Mouse (Mus musculus): ENCODE data around the gene Akr1c19. TPM values are rescaled to one million over a fixed set of nuclear protein-coding genes. Genes with fewer than 3 reads are reported as not detected.
"Not testable (repeated sequence)": the region's sequence is repeated elsewhere in the genome, so short reads cannot be mapped to it uniquely, and the experiment has no call there.

The Akr1c19 gene
- polyA plus RNA-seq, 1 experiment from 2014 or later = 0.93 TPM

DNA sequence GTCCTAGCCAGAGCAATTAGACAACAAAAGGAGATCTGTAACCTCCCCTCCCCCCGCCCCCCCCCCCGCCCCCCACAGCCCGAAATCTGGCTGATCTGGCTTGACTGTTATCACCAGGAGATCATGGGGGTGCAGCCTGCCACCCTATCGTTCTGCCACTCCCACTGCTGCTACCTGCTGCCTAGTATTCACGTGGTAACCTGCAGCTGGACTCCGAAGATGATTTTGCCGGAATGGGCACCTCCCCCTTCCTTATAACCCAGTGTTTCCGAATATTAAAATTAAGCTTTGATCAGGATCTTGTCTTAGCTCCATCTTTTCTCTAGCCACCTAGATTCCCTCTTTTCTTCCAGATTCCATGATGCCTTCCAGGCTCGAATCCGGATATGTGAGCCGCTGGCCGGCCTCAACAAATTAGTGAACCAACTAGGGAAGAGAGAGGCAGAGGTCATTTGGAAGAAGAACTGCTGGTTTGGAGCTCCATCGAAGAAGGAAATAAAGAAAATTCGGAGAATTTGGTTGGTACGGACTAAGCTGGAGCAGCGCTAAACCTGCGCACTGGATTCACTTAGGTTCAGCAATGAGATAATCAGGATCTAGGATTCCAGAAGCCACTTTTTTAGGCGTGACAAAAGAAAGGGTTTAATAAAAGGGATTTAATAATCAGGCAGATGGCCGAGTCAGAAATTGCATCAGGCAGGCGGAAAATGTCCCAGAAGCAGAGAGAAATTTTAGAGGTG is 16.8 kb upstream of the Akr1c19 start:
- H3K4me1 ChIP-seq (ENCODE audit: control insufficient read depth, insufficient read depth, low read length) = no peaks in the 10 kb centered on the region
- H3K27ac ChIP-seq (ENCODE audit: low read depth, low read length) = no peak overlapping the region
- H3K4me3 ChIP-seq (ENCODE audit: low read depth, low read length) = no peak overlapping the region
- no peaks in the 10 kb centered on the region for H3K36me3 ChIP-seq (ENCODE audit: control insufficient read depth, insufficient read depth, low read length)
- no peak overlapping the region for H3K4me2 ChIP-seq
- WGBS (ENCODE audit: insufficient replicate concordance) = 65% methylated on average over 20 of the region's 20 CpGs
- H3K27me3 ChIP-seq (ENCODE audit: control insufficient read depth, insufficient read depth, low read length) = no peaks in the 10 kb centered on the region
- no peak for ATAC-seq (replicated peaks; ENCODE audit: insufficient number of reproducible peaks, low FRiP score, low TSS enrichment)
- no peak overlapping the region for H3K9ac ChIP-seq (ENCODE audit: low read depth, low read length)
- no peaks in the 10 kb centered on the region for H3K9me3 ChIP-seq (replicated peaks; ENCODE audit: control insufficient read depth, low read length)

DNA sequence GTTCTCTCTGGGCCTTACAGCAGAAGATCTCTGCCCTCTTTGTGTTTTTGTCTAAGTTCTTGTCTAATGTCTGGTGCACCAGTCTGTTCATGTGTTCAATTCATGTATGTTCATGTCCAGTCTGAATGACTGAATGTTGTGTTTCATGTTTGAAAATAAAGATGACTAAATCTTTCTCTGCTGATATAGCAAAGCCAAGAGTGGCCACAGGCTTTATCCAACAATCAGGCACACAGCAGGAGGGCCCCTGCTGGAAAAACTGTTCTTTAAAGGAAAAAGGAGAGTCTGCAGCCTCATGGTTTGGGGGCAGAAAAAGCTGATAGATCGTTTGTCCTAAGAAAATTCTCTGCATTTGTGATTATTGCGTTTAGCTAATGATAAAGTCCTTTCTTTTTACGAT is 16.2 kb upstream of the Akr1c19 start:
- Histone ChIP-seq H3K27ac (ENCODE audit: low read depth, low read length) (no peak overlapping the region), H3K9ac (ENCODE audit: low read depth, low read length) (no peak overlapping the region), H3K9me3 (replicated peaks; ENCODE audit: control insufficient read depth, low read length) (no peaks in the 10 kb centered on the region), H3K4me3 (ENCODE audit: low read depth, low read length) (no peak overlapping the region), H3K4me2 (no peak overlapping the region), H3K27me3 (ENCODE audit: control insufficient read depth, insufficient read depth, low read length) (no peaks in the 10 kb centered on the region), H3K36me3 (ENCODE audit: control insufficient read depth, insufficient read depth, low read length) (no peaks in the 10 kb centered on the region), H3K4me1 (ENCODE audit: control insufficient read depth, insufficient read depth, low read length) (no peaks in the 10 kb centered on the region)
- no peak for ATAC-seq (replicated peaks; ENCODE audit: insufficient number of reproducible peaks, low FRiP score, low TSS enrichment)
- 62% methylated on average over 3 of the region's 3 CpGs for WGBS (ENCODE audit: insufficient replicate concordance)

DNA sequence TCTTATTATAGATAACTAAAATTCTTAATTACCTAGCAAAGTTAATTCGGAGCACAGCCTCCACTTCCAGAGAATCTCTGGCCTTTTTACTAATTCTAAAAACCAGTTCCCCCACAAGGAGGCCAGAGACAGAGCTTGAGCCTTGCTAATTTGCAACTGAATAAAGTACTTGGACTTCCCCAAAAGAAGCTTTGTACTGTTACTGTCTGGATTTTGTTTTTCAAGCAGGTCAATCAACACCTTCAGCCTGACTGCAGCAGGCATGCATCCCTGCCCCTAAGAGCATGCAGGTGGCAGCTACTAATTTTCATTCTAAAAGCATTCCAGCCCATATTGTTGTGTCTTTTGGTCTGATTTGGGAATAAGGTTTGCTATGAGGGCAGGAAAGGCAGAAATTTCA is 13.0 kb upstream of the Akr1c19 start:
- not testable (repeated sequence) for H3K4me3 ChIP-seq (ENCODE audit: low read depth, low read length); ATAC-seq (replicated peaks; ENCODE audit: insufficient number of reproducible peaks, low FRiP score, low TSS enrichment)
- 72% methylated on average over 1 of the region's 1 CpGs for WGBS (ENCODE audit: insufficient replicate concordance)

DNA sequence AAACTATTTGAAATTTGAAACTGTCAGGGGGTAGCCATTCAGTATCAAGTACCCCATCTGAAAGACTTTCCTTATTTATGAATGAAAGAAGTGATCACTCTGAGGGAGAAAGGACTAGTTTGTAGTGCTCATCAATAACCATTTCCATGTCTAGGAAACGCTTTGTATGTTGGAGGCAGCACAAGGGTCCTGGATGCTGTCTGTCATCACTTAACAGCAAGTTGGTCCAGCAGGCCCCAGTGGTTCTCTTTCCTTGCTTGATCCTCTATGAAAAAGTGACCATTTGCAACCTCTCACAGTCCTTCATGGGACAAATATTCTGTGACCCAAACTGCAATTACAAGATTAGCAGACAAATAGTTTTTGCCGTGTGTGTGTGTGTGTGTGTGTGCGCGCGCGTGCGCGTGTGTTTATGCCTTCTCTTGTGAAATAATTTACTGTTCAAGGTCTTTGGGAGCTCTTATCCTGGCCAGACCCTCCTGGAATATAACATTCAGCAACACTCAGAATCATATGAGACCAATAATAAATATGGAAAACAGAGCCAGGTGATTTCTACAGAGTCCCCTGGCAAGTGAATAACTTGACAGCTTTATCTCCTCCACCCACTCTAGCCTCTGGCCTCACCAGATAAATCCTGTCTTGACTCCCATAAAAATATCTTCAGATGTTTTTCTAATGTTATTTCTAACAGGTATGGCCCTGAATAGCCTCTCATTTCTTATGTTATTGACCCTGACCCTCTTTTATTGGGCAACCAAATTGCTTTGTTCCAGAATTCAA is 2.5 kb downstream of the Akr1c19 start:
- no peaks in the 10 kb centered on the region for H3K36me3 ChIP-seq (ENCODE audit: control insufficient read depth, insufficient read depth, low read length)
- H3K4me1 ChIP-seq (ENCODE audit: control insufficient read depth, insufficient read depth, low read length) = no peaks in the 10 kb centered on the region
- WGBS (ENCODE audit: insufficient replicate concordance) = 77% methylated on average over 8 of the region's 8 CpGs
- no peak overlapping the region for H3K4me2 ChIP-seq
- 0 out of 2 replicates have a peak, but pooled peaks have one; percentile 39 for ATAC-seq (replicated peaks; ENCODE audit: insufficient number of reproducible peaks, low FRiP score, low TSS enrichment)
- no peaks in the 10 kb centered on the region for H3K27me3 ChIP-seq (ENCODE audit: control insufficient read depth, insufficient read depth, low read length)
- no peaks in the 10 kb centered on the region for H3K9me3 ChIP-seq (replicated peaks; ENCODE audit: control insufficient read depth, low read length)
- H3K9ac ChIP-seq (ENCODE audit: low read depth, low read length) = no peak overlapping the region
- H3K27ac ChIP-seq (ENCODE audit: low read depth, low read length) = no peak overlapping the region
- no peak overlapping the region for H3K4me3 ChIP-seq (ENCODE audit: low read depth, low read length)

More for the DNA sequence above, 13.0 kb upstream of the Akr1c19 start:
- H3K27me3 ChIP-seq (ENCODE audit: control insufficient read depth, insufficient read depth, low read length); H3K36me3 ChIP-seq (ENCODE audit: control insufficient read depth, insufficient read depth, low read length); H3K4me2 ChIP-seq; H3K4me1 ChIP-seq (ENCODE audit: control insufficient read depth, insufficient read depth, low read length); H3K27ac ChIP-seq (ENCODE audit: low read depth, low read length); H3K9me3 ChIP-seq (replicated peaks; ENCODE audit: control insufficient read depth, low read length); H3K9ac ChIP-seq (ENCODE audit: low read depth, low read length): not testable (repeated sequence)

DNA sequence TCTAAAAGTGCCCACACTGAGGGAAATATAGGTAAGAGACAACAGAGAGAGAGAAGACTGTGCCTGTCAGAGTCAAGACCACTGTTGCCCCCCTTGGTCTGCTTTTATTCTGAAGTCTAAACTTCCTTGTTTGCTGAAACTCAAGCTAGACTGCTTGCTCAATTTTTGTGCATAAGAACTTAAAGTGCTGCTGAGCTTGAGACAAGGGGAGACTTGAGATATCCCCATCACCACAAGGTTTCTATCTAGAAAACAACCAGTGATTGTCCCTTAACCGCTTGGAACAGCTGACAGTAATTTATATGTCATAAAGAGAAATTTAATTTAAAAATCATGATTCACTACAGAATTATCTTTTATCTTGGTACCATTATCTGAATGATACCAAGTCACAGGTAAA is 4.6 kb downstream of the Akr1c19 start:
- H3K9me3 ChIP-seq (replicated peaks; ENCODE audit: control insufficient read depth, low read length) = no peaks in the 10 kb centered on the region
- no peak for ATAC-seq (replicated peaks; ENCODE audit: insufficient number of reproducible peaks, low FRiP score, low TSS enrichment)
- H3K4me1 ChIP-seq (ENCODE audit: control insufficient read depth, insufficient read depth, low read length) = no peaks in the 10 kb centered on the region
- H3K27me3 ChIP-seq (ENCODE audit: control insufficient read depth, insufficient read depth, low read length) = no peaks in the 10 kb centered on the region
- no peak overlapping the region for H3K4me3 ChIP-seq (ENCODE audit: low read depth, low read length)
- H3K36me3 ChIP-seq (ENCODE audit: control insufficient read depth, insufficient read depth, low read length) = no peaks in the 10 kb centered on the region
- H3K4me2 ChIP-seq = no peak overlapping the region
- 86% methylated on average over 1 of the region's 1 CpGs for WGBS (ENCODE audit: insufficient replicate concordance)
- H3K27ac ChIP-seq (ENCODE audit: low read depth, low read length) = no peak overlapping the region
- H3K9ac ChIP-seq (ENCODE audit: low read depth, low read length) = no peak overlapping the region

DNA sequence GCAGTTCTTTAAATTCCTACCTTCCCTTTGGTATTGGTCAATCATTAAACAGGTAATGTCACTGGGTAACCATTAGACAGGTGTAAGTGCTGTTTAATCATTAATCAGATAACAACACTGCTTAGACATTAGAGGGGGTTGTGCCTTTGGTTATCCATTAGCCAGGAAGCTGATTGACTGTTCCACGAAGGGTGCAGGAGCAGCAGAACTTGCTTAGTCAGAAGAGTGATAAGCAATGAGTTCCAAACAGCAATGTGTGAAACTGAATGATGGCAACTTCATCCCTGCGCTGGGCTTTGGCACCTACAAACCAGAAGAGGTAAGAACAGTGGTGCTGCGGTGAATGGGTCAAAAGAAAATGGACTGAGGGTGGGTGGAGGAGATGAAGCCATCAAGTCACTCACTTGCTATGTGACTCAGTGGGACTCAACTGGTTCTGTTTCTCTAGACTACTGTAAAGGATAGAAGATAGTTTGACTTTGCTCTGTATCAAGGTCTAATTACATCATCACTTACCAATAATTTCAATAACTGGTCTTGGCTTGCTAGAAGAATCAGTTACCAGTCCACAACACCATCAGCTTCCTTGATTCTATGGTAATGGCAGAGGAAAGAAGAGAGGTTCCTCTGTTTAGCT is 5.2 kb downstream of the Akr1c19 start:
- no peak for ATAC-seq (replicated peaks; ENCODE audit: insufficient number of reproducible peaks, low FRiP score, low TSS enrichment)

DNA sequence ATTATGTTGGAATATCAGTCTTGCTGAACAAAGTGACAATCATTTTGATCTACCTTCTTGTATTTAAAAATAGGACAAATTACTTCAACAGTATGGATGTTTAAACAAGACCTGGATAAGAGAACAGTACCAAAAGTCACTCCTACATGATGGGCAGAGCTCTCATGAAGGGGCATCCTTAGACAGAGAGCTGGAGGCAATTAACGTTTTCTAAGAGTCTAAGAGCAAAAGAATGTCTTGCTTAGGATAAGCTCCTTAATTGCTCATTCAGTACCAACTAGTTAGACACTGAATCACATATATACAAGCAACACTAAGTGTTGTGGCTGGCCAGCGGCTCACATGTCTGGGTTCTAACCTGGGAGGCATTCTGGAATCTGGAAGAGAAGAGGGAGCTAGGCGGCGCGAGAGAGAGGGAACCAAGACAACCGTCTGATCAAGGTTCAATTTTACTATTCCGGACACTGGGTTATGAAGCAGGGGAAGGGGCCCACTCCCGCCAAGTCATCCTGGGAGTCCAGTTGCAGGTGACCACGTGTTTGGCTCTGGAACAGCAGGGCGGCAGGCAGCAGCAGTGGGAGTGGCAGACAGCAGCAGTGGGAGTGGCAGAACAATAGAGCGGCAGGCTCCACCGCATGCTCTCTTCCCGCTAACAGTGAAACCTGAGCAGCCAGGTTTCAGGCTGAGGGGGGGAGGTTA is 16.5 kb downstream of the Akr1c19 start:
- 3% methylated on average over 13 of the region's 13 CpGs for WGBS (ENCODE audit: insufficient replicate concordance)
- Histone ChIP-seq H3K9me3 (replicated peaks; ENCODE audit: control insufficient read depth, low read length) (no peaks in the 10 kb centered on the region), H3K4me1 (ENCODE audit: control insufficient read depth, insufficient read depth, low read length) (no peaks in the 10 kb centered on the region), H3K27ac (ENCODE audit: low read depth, low read length) (no peak overlapping the region), H3K4me2 (peak overlapping the region; percentile 66), H3K4me3 (ENCODE audit: low read depth, low read length) (peak overlapping the region; percentile 27), H3K36me3 (ENCODE audit: control insufficient read depth, insufficient read depth, low read length) (no peaks in the 10 kb centered on the region), H3K9ac (ENCODE audit: low read depth, low read length) (peak overlapping the region; percentile 24; the same call in 1 of the 2 replicates), H3K27me3 (ENCODE audit: control insufficient read depth, insufficient read depth, low read length) (no peaks in the 10 kb centered on the region)
- peak; percentile 79; the same call in 1 of the 2 replicates for ATAC-seq (replicated peaks; ENCODE audit: insufficient number of reproducible peaks, low FRiP score, low TSS enrichment)

More for the DNA sequence above, 5.2 kb downstream of the Akr1c19 start:
- Histone ChIP-seq H3K4me2 (no peak overlapping the region), H3K27me3 (ENCODE audit: control insufficient read depth, insufficient read depth, low read length) (no peaks in the 10 kb centered on the region), H3K4me1 (ENCODE audit: control insufficient read depth, insufficient read depth, low read length) (no peaks in the 10 kb centered on the region), H3K36me3 (ENCODE audit: control insufficient read depth, insufficient read depth, low read length) (no peaks in the 10 kb centered on the region), H3K9me3 (replicated peaks; ENCODE audit: control insufficient read depth, low read length) (no peaks in the 10 kb centered on the region), H3K4me3 (ENCODE audit: low read depth, low read length) (no peak overlapping the region), H3K9ac (ENCODE audit: low read depth, low read length) (no peak overlapping the region), H3K27ac (ENCODE audit: low read depth, low read length) (no peak overlapping the region)
- 60% methylated on average over 3 of the region's 3 CpGs for WGBS (ENCODE audit: insufficient replicate concordance)

DNA sequence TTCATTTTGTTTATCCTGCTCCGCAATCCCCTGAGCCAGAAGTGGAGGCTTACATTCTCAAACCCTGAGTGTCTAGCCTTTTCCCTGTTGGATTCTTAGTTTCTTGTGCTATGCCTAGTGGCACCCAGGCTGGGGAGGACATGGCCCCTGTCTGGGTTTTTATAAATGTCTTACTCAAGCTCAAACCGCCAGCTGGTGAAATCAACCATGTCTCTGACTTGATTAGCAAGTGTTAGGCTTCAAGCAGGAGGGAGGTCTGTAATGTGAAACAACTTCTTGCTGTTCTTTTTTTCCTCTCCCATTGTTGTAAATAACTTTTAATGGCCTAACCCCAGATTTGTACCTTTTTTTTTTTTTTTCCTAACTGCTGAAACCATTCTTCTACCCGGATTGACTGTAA is 20.8 kb downstream of the Akr1c19 start:
- WGBS (ENCODE audit: insufficient replicate concordance) = 49% methylated on average over 3 of the region's 3 CpGs
- no peak overlapping the region for H3K27ac ChIP-seq (ENCODE audit: low read depth, low read length)

More for the DNA sequence above, 20.8 kb downstream of the Akr1c19 start:
- Histone ChIP-seq H3K9ac (ENCODE audit: low read depth, low read length) (no peak overlapping the region), H3K4me2 (no peak overlapping the region), H3K9me3 (replicated peaks; ENCODE audit: control insufficient read depth, low read length) (no peaks in the 10 kb centered on the region), H3K36me3 (ENCODE audit: control insufficient read depth, insufficient read depth, low read length) (no peaks in the 10 kb centered on the region), H3K4me3 (ENCODE audit: low read depth, low read length) (no peak overlapping the region), H3K4me1 (ENCODE audit: control insufficient read depth, insufficient read depth, low read length) (no peaks in the 10 kb centered on the region), H3K27me3 (ENCODE audit: control insufficient read depth, insufficient read depth, low read length) (no peaks in the 10 kb centered on the region)
- no peak for ATAC-seq (replicated peaks; ENCODE audit: insufficient number of reproducible peaks, low FRiP score, low TSS enrichment)

All from heart, embryonic 11.5 days (tissue).